Mouse (Mus musculus) intestine, postnatal 0 days (tissue): ENCODE measurements around the gene Iqschfp. TPM values are rescaled to one million over a fixed set of nuclear protein-coding genes. Genes with fewer than 3 reads are reported as not detected.

Source experiments
- ATAC-seq: fragments of 200-750 bp; cut with Nextera tagmentation; 2 replicates; pipeline ENCODE4 v1.8.0; 2017; ENCODE audit warnings: mild to moderate bottlenecking, moderate TSS enrichment, moderate library complexity
- H3K27ac ChIP-seq: fragments of 300-500 bp; sonication (generic); 2 replicates; pipeline ENCODE4 v1.5.1; 2014; ENCODE audit warnings: mild to moderate bottlenecking, low read depth, low read length, moderate library complexity
- H3K27me3 ChIP-seq: fragments of 300-500 bp; sonication (generic); replicated peaks from 2 replicates; pipeline ENCODE4 v1.6.1; 2014; ENCODE audit warnings: low read length, mixed read lengths; ENCODE audit not compliant: control insufficient read depth, insufficient read depth
- H3K36me3 ChIP-seq: fragments of 300-500 bp; sonication (generic); 2 replicates; pipeline ENCODE4 v1.6.1; 2014; ENCODE audit warnings: mild to moderate bottlenecking, moderate library complexity; ENCODE audit not compliant: control insufficient read depth, insufficient read depth
- H3K4me1 ChIP-seq: fragments of 300-500 bp; sonication (generic); replicated peaks from 2 replicates; pipeline ENCODE4 v1.6.1; 2014; ENCODE audit warnings: antibody characterized with exemption, low read length, mixed read lengths; ENCODE audit not compliant: control insufficient read depth, insufficient read depth
- H3K4me2 ChIP-seq: fragments of 300-500 bp; sonication (generic); replicated peaks from 2 replicates; pipeline ENCODE4 v1.6.1; 2014; ENCODE audit warnings: low read depth, mild to moderate bottlenecking, moderate library complexity
- H3K4me3 ChIP-seq: fragments of 300-500 bp; sonication (generic); 2 replicates; pipeline ENCODE4 v1.5.1; 2014; ENCODE audit warnings: low read depth, low read length
- H3K9ac ChIP-seq: fragments of 300-500 bp; sonication (generic); 2 replicates; pipeline ENCODE4 v1.6.1; 2014; ENCODE audit warnings: mild to moderate bottlenecking, low read depth, low read length
- H3K9me3 ChIP-seq: fragments of 300-500 bp; sonication (generic); 2 replicates; pipeline ENCODE4 v1.6.1; 2016; ENCODE audit warnings: mixed run types; ENCODE audit not compliant: control insufficient read depth
- CTCF ChIP-seq: sonication (generic); IDR thresholded peaks from 2 replicates; pipeline ENCODE4 v1.5.1; 2016; ENCODE audit warnings: low read depth, mild to moderate bottlenecking, control low read depth, antibody characterized with exemption, moderate library complexity
- WGBS: fragments of 180-500 bp; shearing (Covaris S2); extraction: QIAGEN DNeasy Blood & Tissue Kit; methylation state at CpG from one replicate; pipeline ENCODE4 v1.1.7; 2014; 5-methylcytosine and 5-hydroxymethylcytosine counted together
- polyA plus RNA-seq: library from polyadenylated mRNA; unstranded; fragments of >200 nt; fragmentation: Nextera tagmentation; extraction: Ambion mirVana; gene quantifications from 2 replicates; pipeline ENCODE4 v1.2.1, GENCODE M21; 2015

Iqschfp gene
- polyA plus RNA-seq, 1 experiment from 2014 or later, result 0.37 TPM

- Histone ChIP-seq H3K4me2 (no peak overlapping the region), H3K9ac (no peak overlapping the region), H3K9me3 (no peaks in the 10 kb centered on the region), H3K4me3 (no peak overlapping the region), H3K36me3 (no peaks in the 10 kb centered on the region), H3K4me1 (peaks cover 4% of the 10 kb centered on the region; the same call in 1 of the 2 replicates), H3K27ac (no peak overlapping the region), H3K27me3 (no peaks in the 10 kb centered on the region)
- WGBS, result 72% methylated on average over 5 of the region's 5 CpGs
- ATAC-seq, result peak; percentile 87
- TF ChIP-seq CTCF, result no peak
These were observed 626.6 kb downstream of the Iqschfp start for GRCm38 (mm10) chr3:68518586-68518985.

GRCm38 (mm10) chr3:68525361-68525878, 633.4 kb downstream of the Iqschfp start:
- Histone ChIP-seq H3K27ac (no peak overlapping the region), H3K4me3 (no peak overlapping the region), H3K4me1 (no peaks in the 10 kb centered on the region), H3K9ac (no peak overlapping the region), H3K27me3 (no peaks in the 10 kb centered on the region), H3K36me3 (no peaks in the 10 kb centered on the region), H3K4me2 (no peak overlapping the region), H3K9me3 (no peaks in the 10 kb centered on the region)
- 74% methylated on average over 10 of the region's 10 CpGs for WGBS
- no peak for ATAC-seq
- TF ChIP-seq CTCF, result no peak

- no peak overlapping the region for H3K4me3 ChIP-seq
- no peaks in the 10 kb centered on the region for H3K27me3 ChIP-seq
- H3K9ac ChIP-seq, result no peak overlapping the region
- no peak overlapping the region for H3K4me2 ChIP-seq
- TF ChIP-seq CTCF, result no peak
- no peak for ATAC-seq
- H3K4me1 ChIP-seq, result no peaks in the 10 kb centered on the region
- WGBS, result 51% methylated on average over 4 of the region's 4 CpGs
- H3K9me3 ChIP-seq, result no peaks in the 10 kb centered on the region
- no peaks in the 10 kb centered on the region for H3K36me3 ChIP-seq
- H3K27ac ChIP-seq, result no peak overlapping the region
These were observed 634.4 kb downstream of the Iqschfp start for GRCm38 (mm10) chr3:68526416-68526815.

- Histone ChIP-seq H3K27ac (no peak overlapping the region), H3K27me3 (no peaks in the 10 kb centered on the region), H3K9me3 (no peaks in the 10 kb centered on the region), H3K36me3 (no peaks in the 10 kb centered on the region), H3K4me2 (no peak overlapping the region), H3K4me1 (no peaks in the 10 kb centered on the region), H3K4me3 (no peak overlapping the region), H3K9ac (no peak overlapping the region)
- no peak for ATAC-seq
- WGBS, result 68% methylated on average over 4 of the region's 4 CpGs
- no peak for TF ChIP-seq CTCF
These were observed 635.1 kb downstream of the Iqschfp start for GRCm38 (mm10) chr3:68527182-68527581.

DNA sequence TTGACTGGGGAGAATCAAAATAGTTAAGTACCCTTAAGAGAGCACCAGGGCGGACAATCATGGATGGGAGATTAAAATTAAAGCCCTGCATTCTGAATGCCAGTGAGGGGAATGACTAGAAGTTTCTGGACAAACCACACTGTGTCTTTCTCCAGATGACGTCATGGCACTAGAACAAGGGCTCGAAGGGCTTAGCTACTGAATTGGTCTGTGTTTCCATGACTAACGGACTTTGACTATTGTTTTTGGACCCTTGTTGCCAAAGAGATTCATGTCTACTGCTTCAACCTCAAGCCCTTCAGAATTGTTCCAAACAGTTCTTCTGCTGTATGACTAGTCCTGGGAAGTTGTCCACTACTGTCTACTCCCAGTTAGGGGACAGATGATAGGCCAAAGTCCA, 639.9 kb downstream of the Iqschfp start:
- Histone ChIP-seq H3K9me3 (no peaks in the 10 kb centered on the region), H3K4me2 (no peak overlapping the region), H3K4me1 (no peaks in the 10 kb centered on the region), H3K4me3 (no peak overlapping the region), H3K27ac (no peak overlapping the region), H3K9ac (no peak overlapping the region), H3K36me3 (no peaks in the 10 kb centered on the region), H3K27me3 (no peaks in the 10 kb centered on the region)
- no peak for TF ChIP-seq CTCF
- whole genome bisulfite sequencing, result 86% methylated on average over 4 of the region's 4 CpGs
- ATAC-seq, result no peak

GRCm38 (mm10) chr3:68534571-68535051, 642.6 kb downstream of the Iqschfp start:
- Histone ChIP-seq H3K27ac (no peak overlapping the region), H3K4me2 (no peak overlapping the region), H3K36me3 (no peaks in the 10 kb centered on the region), H3K9me3 (no peaks in the 10 kb centered on the region), H3K27me3 (no peaks in the 10 kb centered on the region), H3K4me1 (no peaks in the 10 kb centered on the region), H3K4me3 (no peak overlapping the region), H3K9ac (no peak overlapping the region)
- peak; percentile 49 for ATAC-seq
- WGBS, result 31% methylated on average over 5 of the region's 7 CpGs
- no peak for TF ChIP-seq CTCF
